Mouse (Mus musculus) E14TG2a.4 (cell line): ENCODE measurements around the gene Etv5.

ENCODE experiments used
- CTCF ChIP-seq: conservative IDR thresholded peaks from 2 replicates; pipeline ENCODE4 v1.5.1; 2014; ENCODE audit warnings: low read length
- NANOG ChIP-seq: IDR thresholded peaks from 2 replicates; pipeline ENCODE4 v1.6.1; 2014; ENCODE audit warnings: borderline replicate concordance, low read length, mixed read lengths

DNA sequence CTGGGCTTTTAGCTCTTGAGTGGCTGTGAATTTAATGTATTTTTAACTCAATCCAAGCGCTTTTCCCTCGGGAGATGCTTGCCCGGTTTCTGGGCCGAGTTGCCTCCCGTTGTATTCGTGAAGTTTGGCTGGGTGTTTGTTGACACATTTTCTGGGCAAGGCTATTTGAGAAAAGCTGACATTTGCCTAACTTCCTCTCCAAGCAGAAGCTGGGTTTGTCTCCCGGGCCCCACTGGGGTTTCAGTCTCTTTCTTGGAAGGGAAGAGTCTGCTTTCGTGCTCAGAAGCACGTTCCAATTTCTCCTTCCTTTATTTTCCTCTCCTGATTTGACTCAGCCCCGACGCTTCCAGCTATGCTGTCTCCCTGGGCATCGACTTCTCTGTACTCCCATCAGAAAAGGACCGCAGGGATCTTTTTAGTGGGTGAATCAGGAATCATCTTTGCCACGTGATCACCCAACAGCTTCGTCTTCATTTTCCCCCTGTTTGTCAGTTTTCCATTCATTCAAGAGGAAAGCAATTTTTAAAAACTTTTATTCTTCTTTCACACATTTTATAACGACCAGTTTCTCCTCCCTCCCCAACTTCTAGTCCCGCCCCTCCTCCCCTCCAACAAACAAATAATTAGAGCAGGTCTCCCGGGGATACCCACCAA, 80.7 kb downstream of the Etv5 start:
- no peak for TF ChIP-seq CTCF
- TF ChIP-seq NANOG = no peak
